Mouse (Mus musculus): ENCODE results near the gene B3gnt2. TPM values are rescaled to one million over a fixed set of nuclear protein-coding genes. Genes with fewer than 3 reads are reported as not detected.

B3gnt2 gene
- total RNA-seq, 2 experiments from 2014 or later: 13.8 to 16.0 TPM

DNA sequence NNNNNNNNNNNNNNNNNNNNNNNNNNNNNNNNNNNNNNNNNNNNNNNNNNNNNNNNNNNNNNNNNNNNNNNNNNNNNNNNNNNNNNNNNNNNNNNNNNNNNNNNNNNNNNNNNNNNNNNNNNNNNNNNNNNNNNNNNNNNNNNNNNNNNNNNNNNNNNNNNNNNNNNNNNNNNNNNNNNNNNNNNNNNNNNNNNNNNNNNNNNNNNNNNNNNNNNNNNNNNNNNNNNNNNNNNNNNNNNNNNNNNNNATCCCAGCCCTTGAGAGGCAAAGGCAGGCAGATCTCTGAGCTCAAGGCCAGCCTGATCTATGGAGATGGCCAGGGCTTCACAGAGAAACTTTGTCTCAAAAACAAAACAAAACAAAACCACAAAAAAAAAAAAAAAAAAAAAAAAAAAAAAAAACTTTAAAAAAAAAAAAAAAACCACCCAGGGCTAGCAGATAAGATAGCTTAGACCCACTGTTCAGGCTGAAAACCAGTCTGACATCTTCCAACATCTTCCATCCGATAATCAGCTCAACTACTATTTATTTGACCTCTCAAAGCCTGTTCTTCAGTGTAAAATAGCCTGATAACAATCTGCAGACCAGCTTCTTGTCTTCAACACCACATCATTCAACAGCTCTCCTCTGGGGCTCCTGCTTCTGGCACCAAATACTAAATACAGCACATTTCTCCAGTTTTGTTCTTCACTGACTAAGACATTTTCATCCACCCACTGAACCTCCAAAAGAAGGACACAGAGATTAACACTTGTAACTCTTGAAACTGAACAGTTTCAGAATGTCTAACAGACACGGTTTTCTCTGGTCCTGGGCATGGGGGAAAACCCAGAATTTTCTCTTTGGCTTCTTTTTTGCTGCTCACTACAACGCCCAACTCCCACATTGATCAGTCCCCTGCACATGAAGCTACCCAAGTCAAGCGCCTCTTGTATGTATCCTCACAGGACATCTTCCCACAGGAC lies 15.7 kb downstream of the B3gnt2 start:
- H3K27ac ChIP-seq: peak overlapping the region; percentile 74

GRCm38 (mm10) chr11:22839456-22839855 lies 21.3 kb downstream of the B3gnt2 start:
- no peak overlapping the region for H3K27ac ChIP-seq
- intact Hi-C loops (cut with DNase I): no loop called here
- no peak for TF ChIP-seq CTCF (IDR thresholded peaks at IDR 0.05)
- no peak for DNase-seq (ENCODE audit: extremely low spot score in 1 of 2, low spot score in 2 of 2)
- no peak overlapping the region for H3K4me3 ChIP-seq

More for the DNA sequence above, 15.7 kb downstream of the B3gnt2 start:
- no peak for DNase-seq (ENCODE audit: extremely low spot score in 1 of 2, low spot score in 2 of 2)
- TF ChIP-seq CTCF (IDR thresholded peaks at IDR 0.05): no peak
- intact Hi-C loops (cut with DNase I): loop anchor here (5.0 kb wide), 3 partner anchors 128 to 483 kb away; no protein-coding TSS in a partner anchor
- H3K4me3 ChIP-seq: no peak overlapping the region

DNA sequence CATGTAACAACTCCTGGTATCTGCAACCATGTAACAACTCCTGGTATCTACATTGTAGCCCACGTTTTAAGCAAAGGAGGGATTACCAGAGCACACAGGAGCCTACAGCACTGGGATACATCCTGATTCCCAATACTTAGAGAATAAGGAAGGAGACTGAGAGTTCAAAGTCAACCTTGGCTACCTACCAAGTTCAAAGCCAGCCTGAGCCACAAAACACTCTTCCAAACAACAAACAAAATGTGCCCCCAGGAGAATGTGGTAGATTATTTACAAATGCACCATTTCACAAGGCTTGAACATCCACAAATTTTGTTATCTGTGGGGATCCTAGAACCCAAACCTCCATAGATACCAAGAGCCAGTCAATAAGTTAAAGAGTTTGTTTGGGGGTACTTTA lies 22.4 kb downstream of the B3gnt2 start:
- DNase-seq (ENCODE audit: extremely low spot score in 1 of 2, low spot score in 2 of 2): no peak
- intact Hi-C loops (cut with DNase I): no loop called here
- no peak overlapping the region for H3K27ac ChIP-seq
- no peak overlapping the region for H3K4me3 ChIP-seq
- TF ChIP-seq CTCF (IDR thresholded peaks at IDR 0.05): no peak

- no peak for DNase-seq (ENCODE audit: extremely low spot score in 1 of 2, low spot score in 2 of 2)
- TF ChIP-seq CTCF (IDR thresholded peaks at IDR 0.05): no peak
- H3K4me3 ChIP-seq: no peak overlapping the region
- no peak overlapping the region for H3K27ac ChIP-seq
- intact Hi-C loops (cut with DNase I): no loop called here
These were observed 24.5 kb downstream of the B3gnt2 start for GRCm38 (mm10) chr11:22836269-22836668.

GRCm38 (mm10) chr11:22832600-22832999 lies 28.2 kb downstream of the B3gnt2 start:
- TF ChIP-seq CTCF (IDR thresholded peaks at IDR 0.05): no peak
- DNase-seq (ENCODE audit: extremely low spot score in 1 of 2, low spot score in 2 of 2): no peak
- intact Hi-C loops (cut with DNase I): no loop called here
- Histone ChIP-seq H3K27ac (no peak overlapping the region), H3K4me3 (no peak overlapping the region)

DNA sequence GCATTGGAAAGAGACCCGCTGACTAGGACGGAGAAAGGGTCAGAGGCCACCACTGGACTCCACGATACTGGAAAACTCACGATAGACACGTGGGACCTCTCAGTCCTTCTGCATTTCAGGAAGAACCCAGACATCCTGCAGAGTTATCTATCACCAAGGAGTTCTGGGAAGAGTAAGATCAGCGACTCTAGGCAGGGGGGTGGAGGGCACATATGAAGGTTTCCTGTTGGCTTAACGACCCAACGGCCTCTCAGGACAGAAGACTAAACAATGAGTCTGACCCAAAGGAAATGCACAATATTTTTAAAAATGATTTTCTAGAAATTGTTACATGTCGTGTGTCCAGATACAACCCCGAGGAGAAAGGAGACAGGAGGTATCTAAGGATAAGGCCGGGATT lies 28.8 kb downstream of the B3gnt2 start:
- intact Hi-C loops (cut with DNase I): loop anchor here (2.0 kb wide), 1 partner anchor 27 kb away; no protein-coding TSS in a partner anchor
- DNase-seq (ENCODE audit: extremely low spot score in 1 of 2, low spot score in 2 of 2): no peak
- H3K4me3 ChIP-seq: no peak overlapping the region
- TF ChIP-seq CTCF (IDR thresholded peaks at IDR 0.05): no peak
- no peak overlapping the region for H3K27ac ChIP-seq

GRCm38 (mm10) chr11:22830684-22831083 lies 30.1 kb downstream of the B3gnt2 start:
- DNase-seq (ENCODE audit: extremely low spot score in 1 of 2, low spot score in 2 of 2): no peak
- no peak overlapping the region for H3K4me3 ChIP-seq
- TF ChIP-seq CTCF (IDR thresholded peaks at IDR 0.05): no peak
- no peak overlapping the region; the same call in 1 of the 2 replicates for H3K27ac ChIP-seq
- intact Hi-C loops (cut with DNase I): loop anchor here (2.0 kb wide), 1 partner anchor 28 kb away; no protein-coding TSS in a partner anchor

GRCm38 (mm10) chr11:22830179-22830611 lies 30.6 kb downstream of the B3gnt2 start:
- no peak overlapping the region for H3K4me3 ChIP-seq
- no peak for DNase-seq (ENCODE audit: extremely low spot score in 1 of 2, low spot score in 2 of 2)
- TF ChIP-seq CTCF (IDR thresholded peaks at IDR 0.05): no peak
- intact Hi-C loops (cut with DNase I): loop anchor here (2.0 kb wide), 1 partner anchor 29 kb away; no protein-coding TSS in a partner anchor
- 0 out of 2 replicates have a peak overlapping the region, but pooled peaks have one; percentile 6 for H3K27ac ChIP-seq

DNA sequence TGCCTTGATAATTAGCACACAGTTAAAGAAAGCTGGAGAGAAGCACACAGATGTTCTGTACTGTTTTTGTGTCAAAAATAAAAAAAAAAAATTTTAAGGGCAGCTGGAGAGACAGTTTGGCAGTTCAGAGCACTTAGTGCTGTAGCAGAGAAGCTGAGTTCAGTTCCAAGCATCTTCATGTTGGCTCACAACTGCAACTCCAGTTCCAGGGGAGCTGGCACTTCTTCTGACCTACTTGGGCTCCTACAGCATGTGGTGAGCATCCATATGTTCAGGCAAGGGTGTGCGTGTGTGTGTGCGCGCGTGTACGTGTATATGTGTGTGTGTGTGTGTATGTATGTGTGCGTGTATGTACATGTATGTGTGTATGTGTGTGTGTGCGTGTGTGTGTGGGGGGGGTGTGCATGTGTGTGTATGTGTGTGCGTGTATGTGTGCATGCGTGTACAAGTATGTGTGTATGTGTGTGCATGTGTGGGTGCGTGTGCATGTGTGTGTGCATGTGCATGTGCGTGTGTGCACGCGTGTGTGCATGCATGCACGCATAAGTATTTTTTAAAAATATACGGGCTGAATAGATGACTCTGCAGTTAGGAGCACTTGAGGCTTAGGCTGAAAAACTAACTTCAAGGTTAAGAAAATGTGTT lies 31.7 kb downstream of the B3gnt2 start:
- Histone ChIP-seq H3K4me3 (no peak overlapping the region), H3K27ac (no peak overlapping the region)
- TF ChIP-seq CTCF (IDR thresholded peaks at IDR 0.05): no peak
- no peak for DNase-seq (ENCODE audit: extremely low spot score in 1 of 2, low spot score in 2 of 2)
- intact Hi-C loops (cut with DNase I): loop anchor here (5.0 kb wide), 1 partner anchor 197 kb away; no protein-coding TSS in a partner anchor

- no peak for DNase-seq (ENCODE audit: extremely low spot score in 1 of 2, low spot score in 2 of 2)
- no peak for TF ChIP-seq CTCF (IDR thresholded peaks at IDR 0.05)
- Histone ChIP-seq H3K27ac (peak overlapping the region; percentile 28; the same call in 1 of the 2 replicates), H3K4me3 (no peak overlapping the region)
- intact Hi-C loops (cut with DNase I): loop anchor here (5.0 kb wide), 1 partner anchor 195 kb away; no protein-coding TSS in a partner anchor
These were observed 33.2 kb downstream of the B3gnt2 start for GRCm38 (mm10) chr11:22827514-22828080.

DNA sequence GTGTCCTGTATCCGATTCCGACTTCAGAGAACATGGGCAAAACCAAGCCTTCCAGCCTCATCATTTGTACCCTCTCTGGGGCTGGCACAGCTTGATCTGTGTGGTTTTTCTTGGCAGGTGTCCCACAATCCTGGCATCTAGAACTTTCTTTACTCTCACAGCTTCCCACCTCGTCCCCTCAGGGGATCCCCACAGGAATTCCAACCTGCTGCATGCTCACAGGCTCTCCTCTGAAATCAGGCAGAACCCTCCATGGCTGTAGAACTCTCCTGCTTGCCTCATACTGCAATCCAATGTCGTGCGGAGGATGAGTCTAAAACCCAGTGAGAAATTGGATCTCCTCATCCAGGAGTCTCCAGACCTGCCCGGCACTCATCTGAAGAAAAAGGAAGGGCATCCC lies 34.1 kb downstream of the B3gnt2 start:
- TF ChIP-seq CTCF (IDR thresholded peaks at IDR 0.05): no peak
- no peak for DNase-seq (ENCODE audit: extremely low spot score in 1 of 2, low spot score in 2 of 2)
- H3K4me3 ChIP-seq: no peak overlapping the region
- H3K27ac ChIP-seq: no peak overlapping the region
- intact Hi-C loops (cut with DNase I): loop anchor here (5.0 kb wide), 1 partner anchor 194 kb away; no protein-coding TSS in a partner anchor
